Mouse (Mus musculus) adrenal gland, adult 18-20 months (tissue): Measurements from ENCODE around the gene Prmt1. TPM values are rescaled to one million over a fixed set of nuclear protein-coding genes. Genes with fewer than 3 reads are reported as not detected.

Experiments
- DNase-seq, 2 experiments: peaks; one replicate each; pipeline ENCODE4 v3.0.0; 2021 to 2022; ENCODE audit warnings: low spot score in 2 of 2
- total RNA-seq, 2 experiments: library from RNA; stranded (reverse); gene quantifications; 1 replicate in 1 of 2; 2 replicates in 1 of 2; pipeline ENCODE4 v1.2.3; 2021

The Prmt1 gene
- total RNA-seq, 2 experiments from 2014 or later = 203 to 216 TPM

GRCm38 (mm10) chr7:44983944-44984832 lies 2.2 kb downstream of the Prmt1 start:
- DNase-seq = no peak

DNA sequence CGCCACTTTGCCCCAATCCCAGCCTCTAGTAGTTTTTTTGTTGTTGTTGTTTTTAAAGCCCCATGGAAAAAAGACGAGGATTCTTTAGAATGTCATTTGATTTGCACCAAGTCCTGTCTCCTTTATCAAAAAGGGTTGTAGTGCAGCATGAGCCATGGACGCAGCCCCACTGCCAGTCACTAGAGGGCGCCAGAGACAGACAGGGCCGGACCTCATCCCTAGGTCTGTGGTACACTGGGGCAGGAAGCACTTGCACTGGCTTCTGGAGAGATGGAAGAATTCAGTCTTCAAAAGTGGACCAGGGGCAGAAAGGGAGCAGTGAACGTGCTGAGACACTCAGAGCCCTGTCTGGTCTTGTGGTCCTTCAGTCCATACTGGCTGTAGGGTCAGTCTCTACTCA lies 3.3 kb downstream of the Prmt1 start:
- peak; percentile 88 to 91 for DNase-seq

GRCm38 (mm10) chr7:44981539-44981938 lies 4.8 kb downstream of the Prmt1 start:
- DNase-seq = no peak

DNA sequence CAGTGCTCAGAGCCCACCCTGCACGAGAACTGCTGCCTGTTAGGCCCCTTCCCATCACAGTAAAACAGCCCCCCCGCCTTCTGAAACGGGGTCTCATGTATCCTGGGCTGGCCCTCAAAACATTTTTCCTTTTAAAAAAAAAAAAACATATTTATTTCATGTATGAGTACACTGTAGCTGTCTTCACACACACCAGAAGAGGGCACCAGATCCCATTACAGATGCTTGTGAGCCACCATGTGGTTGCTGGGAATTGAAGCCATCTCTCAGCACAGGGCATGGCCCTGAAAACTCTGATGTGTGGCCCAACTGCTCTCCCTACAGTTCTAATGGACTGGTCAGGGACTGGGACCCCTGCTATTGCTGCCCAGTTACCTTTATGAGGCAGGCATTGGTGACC lies 8.1 kb downstream of the Prmt1 start:
- DNase-seq = no peak

DNA sequence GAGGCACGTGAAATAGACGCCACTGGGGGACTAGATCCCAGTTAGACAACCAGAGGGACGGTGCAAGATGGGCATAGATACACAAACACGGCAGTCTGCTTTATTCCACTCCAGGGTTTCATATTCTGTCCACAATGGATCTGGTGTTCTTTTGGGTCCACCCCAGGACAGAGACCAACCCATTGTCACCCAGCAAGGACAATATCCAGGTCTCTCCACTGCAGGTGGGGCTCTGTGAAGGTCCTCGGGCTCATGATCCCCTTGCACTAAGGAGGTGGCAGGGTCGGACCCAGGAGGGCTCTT lies 11.3 kb downstream of the Prmt1 start:
- no peak for DNase-seq

DNA sequence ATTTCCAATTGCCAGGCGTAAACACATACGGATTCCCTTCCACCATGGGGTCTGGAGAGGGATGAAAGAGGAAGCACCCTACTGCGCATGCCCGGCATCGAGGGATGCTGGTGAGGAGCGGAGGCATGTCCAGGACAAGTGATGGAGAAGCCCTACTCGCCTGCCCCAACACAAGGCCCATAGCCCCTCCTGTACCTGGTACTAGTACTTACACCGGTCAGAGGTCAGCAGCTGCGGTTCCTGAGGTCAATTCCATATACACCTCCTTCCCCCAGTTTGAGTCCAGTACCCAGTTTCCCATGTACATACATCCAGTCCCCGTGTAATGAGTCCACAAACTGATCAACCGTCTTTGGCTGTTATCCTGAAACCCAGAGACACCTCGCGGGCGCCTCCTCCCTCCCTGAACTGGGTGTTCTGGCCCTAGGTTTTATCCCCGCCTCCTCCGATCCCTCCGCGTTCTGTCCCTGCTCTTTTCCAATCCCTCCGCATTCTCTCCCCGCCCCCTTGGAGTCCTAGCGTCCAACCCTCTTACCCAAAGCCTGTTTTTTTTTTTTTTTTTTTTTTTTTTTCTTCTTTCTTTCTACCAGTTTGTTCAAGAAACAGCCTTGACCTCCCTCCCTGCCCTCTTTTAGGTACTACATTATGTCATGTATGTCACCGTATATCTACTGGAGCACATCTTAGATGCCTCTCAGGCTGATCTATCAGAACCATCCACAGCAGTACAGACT lies 11.8 kb downstream of the Prmt1 start, which contains the start of gene Cpt1c:
Gene Cpt1c, minus strand, starts transcription at position 469 of the 734 bp plus-strand sequence.
- peak; percentile 62 to 69 for DNase-seq

DNA sequence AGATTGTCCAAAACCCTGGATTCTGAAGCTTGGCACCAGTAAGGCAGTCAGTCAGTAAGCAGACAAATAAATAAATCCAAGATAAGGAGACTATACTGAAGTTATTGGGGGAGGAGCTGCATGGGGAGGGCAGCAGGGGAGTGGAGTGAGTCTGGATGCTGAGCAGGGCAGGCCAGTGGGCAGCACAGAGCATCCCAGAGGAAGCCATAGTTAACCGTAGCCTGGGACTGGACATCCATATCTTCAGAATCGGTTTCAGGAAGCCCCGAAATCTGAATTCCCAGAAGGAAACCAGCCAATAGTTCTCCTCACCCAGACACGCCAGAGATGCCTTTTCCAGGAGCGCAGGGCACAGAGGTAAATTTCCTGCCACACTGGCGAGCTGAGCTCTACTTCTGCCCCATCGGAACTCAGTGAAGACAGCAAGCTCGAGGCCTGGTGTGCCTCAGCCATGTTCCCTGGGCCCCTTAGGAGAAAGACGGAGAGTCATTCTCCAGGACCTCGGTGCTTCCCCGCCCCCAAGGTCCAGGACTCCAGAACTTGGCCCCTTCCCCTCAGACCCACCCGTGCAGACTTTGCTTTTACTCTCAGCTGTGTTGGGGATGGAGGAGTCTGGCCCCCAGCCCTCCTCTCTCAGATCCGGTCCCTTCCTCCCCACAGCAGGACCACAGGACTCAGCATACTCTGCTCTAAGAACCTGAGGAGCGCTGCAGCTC lies 12.8 kb downstream of the Prmt1 start:
- DNase-seq = no peak

DNA sequence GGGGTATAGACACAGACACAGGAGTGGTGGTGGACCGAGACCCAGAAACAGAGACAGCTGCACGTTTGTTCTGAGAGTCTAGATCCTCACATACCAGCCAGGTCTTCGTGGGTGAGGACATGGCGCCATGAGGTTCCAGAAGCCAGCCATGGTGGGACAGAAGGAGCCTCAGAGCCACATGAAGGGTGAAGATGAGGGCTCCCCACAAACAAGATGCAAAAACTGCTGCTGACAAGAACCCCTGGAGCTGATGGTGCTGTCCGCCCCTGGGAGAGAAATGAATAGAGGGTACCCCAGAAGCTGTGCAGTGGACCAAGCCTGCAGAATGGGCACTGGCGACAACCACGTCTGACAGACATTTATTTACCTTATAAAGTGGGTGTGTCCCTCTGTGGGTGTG lies 15.2 kb downstream of the Prmt1 start:
- no peak for DNase-seq

GRCm38 (mm10) chr7:44970231-44970691 lies 16.1 kb downstream of the Prmt1 start:
- peak; percentile 68 to 69 for DNase-seq

GRCm38 (mm10) chr7:44966638-44967037 lies 19.7 kb downstream of the Prmt1 start:
- DNase-seq = no peak

- DNase-seq = no peak
These were observed 20.4 kb downstream of the Prmt1 start for GRCm38 (mm10) chr7:44965975-44966374.

- no peak for DNase-seq
These were observed 21.4 kb downstream of the Prmt1 start for GRCm38 (mm10) chr7:44964990-44965389.

GRCm38 (mm10) chr7:44962831-44963230 lies 23.5 kb downstream of the Prmt1 start:
- no peak for DNase-seq

DNA sequence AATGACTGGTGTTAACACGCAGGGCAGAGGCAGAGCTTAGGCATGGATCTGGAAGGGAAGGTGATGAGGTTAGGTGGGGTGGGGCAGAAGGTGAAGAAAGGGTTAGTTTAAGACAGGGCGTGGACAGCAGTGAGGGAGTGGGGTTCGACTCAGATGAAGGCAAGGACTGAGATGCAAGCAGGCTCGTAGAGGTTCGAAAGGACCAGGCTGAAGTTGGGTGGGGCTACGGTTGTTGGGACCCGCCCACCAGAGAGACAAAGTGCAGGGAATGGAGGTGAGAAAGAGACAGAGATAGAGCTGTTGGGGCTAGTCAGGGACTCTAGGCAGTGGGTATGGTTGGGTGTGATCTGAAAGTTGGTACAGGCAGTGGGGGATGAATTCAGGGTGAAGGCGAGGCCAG lies 24.0 kb downstream of the Prmt1 start:
- no peak for DNase-seq

- no peak for DNase-seq
These were observed 25.9 kb downstream of the Prmt1 start for GRCm38 (mm10) chr7:44960512-44960910.

- no peak for DNase-seq
These were observed 26.4 kb downstream of the Prmt1 start for GRCm38 (mm10) chr7:44959874-44960511.

- no peak for DNase-seq
These were observed 27.1 kb downstream of the Prmt1 start for GRCm38 (mm10) chr7:44959281-44959680.

- DNase-seq = no peak
These were observed 28.2 kb downstream of the Prmt1 start for GRCm38 (mm10) chr7:44958208-44958607.

DNA sequence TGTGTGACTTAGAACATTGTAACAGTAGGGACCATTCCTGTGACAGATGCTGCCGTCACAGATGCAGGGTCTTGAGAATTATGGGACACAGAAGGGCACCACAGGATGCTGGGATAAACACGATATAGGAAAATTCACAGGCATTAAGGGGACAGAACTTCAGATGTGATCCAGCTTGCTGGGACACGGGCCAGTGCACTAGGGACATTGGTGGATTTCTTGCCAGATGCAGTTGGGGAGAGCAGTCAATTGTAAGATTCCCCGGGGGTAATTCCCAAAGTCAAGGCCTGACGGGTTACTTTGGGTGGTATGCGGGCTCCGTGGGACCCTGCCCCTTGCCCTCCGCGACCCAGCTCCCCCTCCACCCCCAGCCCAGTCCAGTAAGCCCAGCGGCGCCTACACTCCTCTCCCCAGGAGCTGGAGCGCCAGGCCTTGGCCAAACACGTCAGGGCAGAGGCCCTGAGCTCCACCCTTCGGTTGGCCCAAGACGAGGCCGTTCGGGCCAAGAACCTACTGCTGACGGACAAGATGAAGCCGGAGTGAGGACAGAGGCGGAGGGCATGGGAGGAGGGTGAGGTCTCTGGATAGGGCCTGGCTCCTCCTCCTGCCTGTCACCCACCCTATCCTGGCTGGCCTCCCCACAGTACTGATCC lies 29.1 kb downstream of the Prmt1 start:
- no peak for DNase-seq

DNA sequence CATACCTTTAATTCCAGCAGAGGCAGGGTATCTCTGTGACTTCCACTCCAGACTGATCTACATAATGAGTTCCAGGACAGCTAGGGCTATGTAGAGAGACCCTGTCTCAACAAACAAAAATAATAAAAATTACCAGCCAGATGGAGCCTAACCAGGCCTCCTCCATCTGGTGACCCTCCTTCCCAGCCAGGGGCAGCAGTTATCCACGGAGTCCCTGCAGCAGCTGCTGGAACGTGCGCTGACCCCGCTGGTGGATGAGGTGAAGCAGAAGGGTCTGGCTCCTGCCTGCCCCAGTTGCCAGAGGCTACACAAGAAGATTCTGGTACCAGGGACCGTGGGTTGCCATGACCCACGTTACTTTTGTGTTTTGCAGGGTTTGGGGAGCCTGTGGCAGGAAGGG lies 30.1 kb downstream of the Prmt1 start:
- DNase-seq = no peak

DNA sequence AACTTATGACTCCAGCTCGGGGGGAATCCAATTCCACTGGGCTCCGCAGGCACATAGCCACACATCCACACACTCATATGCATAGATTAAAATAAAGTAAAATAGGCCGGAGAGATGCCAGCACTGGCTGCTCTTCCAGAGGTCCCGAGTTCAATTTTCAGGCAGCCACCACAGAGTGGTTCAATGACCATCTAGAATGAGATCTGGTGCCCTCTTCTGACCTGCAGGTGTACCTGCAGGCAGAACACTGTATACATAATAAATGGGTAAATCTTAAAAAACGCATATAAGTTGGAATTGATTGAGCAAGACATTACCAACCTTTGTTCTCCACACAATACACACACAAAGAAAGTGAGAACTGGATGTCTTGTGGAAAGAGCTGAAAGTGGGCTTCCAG lies 30.7 kb downstream of the Prmt1 start:
- no peak for DNase-seq
